Mouse (Mus musculus): Measurements from ENCODE around the gene Bag6. TPM values are rescaled to one million over a fixed set of nuclear protein-coding genes. Genes with fewer than 3 reads are reported as not detected.

Gene Bag6
- total and polyA plus RNA-seq, 3 experiments, result 69.5 to 686 (median 182) TPM

GRCm38 (mm10) chr17:35166352-35167035 is 31.5 kb downstream of the Bag6 start:
- H3K27me3 ChIP-seq (ENCODE audit: insufficient read depth, low read length), result peaks cover 4% of the 10 kb centered on the region; the same call in 1 of the 2 replicates
- no peaks in the 10 kb centered on the region for H3K9me3 ChIP-seq (replicated peaks)
- no peak for ATAC-seq (ENCODE audit: extremely low read depth, insufficient number of reproducible peaks, low FRiP score, poor library complexity, severe bottlenecking)
- TF ChIP-seq CTCF (IDR thresholded peaks at IDR 0.05; ENCODE audit: low read depth, low read length) (peak; percentile 36; the same call in 1 of the 2 replicates), POLR2AphosphoS5 (IDR thresholded peaks at IDR 0.05; ENCODE audit: insufficient replicate concordance, low read depth, low read length) (no peak)
- H3K36me3 ChIP-seq (replicated peaks), result peaks cover 21% of the 10 kb centered on the region
- no peak for DNase-seq (ENCODE audit: low spot score)
- H3K4me3 ChIP-seq (ENCODE audit: low read depth, low read length), result no peak overlapping the region
- peaks cover 43% of the 10 kb centered on the region for H3K4me1 ChIP-seq (ENCODE audit: insufficient read depth, low read depth, low read length)

GRCm38 (mm10) chr17:35167794-35168193 is 32.8 kb downstream of the Bag6 start:
- H3K4me1 ChIP-seq (ENCODE audit: insufficient read depth, low read depth, low read length), result peaks cover 38% of the 10 kb centered on the region
- no peak for TF ChIP-seq GATA2 (IDR thresholded peaks at IDR 0.05; ENCODE audit: borderline replicate concordance, low read depth, low read length)
- TF ChIP-seq CTCF (IDR thresholded peaks at IDR 0.05; ENCODE audit: low read depth, low read length), result no peak
- no peak for TF ChIP-seq TAL1 (conservative IDR thresholded peaks at IDR 0.05; ENCODE audit: low read depth, low read length)
- no peak for TF ChIP-seq GATA1 (IDR thresholded peaks at IDR 0.05; ENCODE audit: borderline replicate concordance, low read length)
- TF ChIP-seq POLR2AphosphoS5 (IDR thresholded peaks at IDR 0.05; ENCODE audit: insufficient replicate concordance, low read depth, low read length), result no peak
- peaks cover 15% of the 10 kb centered on the region; the same call in 1 of the 2 replicates for H3K27me3 ChIP-seq (ENCODE audit: insufficient read depth, low read length)
- no peak for ATAC-seq (ENCODE audit: extremely low read depth, insufficient number of reproducible peaks, low FRiP score, poor library complexity, severe bottlenecking)
- DNase-seq (ENCODE audit: low spot score), result no peak
- H3K4me3 ChIP-seq (ENCODE audit: low read depth, low read length), result no peak overlapping the region
- H3K9me3 ChIP-seq (replicated peaks), result no peaks in the 10 kb centered on the region
- peaks cover 8% of the 10 kb centered on the region for H3K36me3 ChIP-seq (replicated peaks)

- Histone ChIP-seq H3K27me3 (ENCODE audit: insufficient read depth, low read length) (peaks cover 23% of the 10 kb centered on the region; the same call in 1 of the 2 replicates), H3K9me3 (replicated peaks) (no peaks in the 10 kb centered on the region), H3K4me1 (ENCODE audit: insufficient read depth, low read depth, low read length) (peaks cover 41% of the 10 kb centered on the region), H3K36me3 (replicated peaks) (peaks cover under 1% of the 10 kb centered on the region), H3K4me3 (ENCODE audit: low read depth, low read length) (no peak overlapping the region)
- DNase-seq (ENCODE audit: low spot score) (no peak), ATAC-seq (ENCODE audit: extremely low read depth, insufficient number of reproducible peaks, low FRiP score, poor library complexity, severe bottlenecking) (no peak)
- TF ChIP-seq TAL1 (conservative IDR thresholded peaks at IDR 0.05; ENCODE audit: low read depth, low read length), result no peak
- no peak for TF ChIP-seq GATA2 (IDR thresholded peaks at IDR 0.05; ENCODE audit: borderline replicate concordance, low read depth, low read length)
- TF ChIP-seq POLR2AphosphoS5 (IDR thresholded peaks at IDR 0.05; ENCODE audit: insufficient replicate concordance, low read depth, low read length), result no peak
Measured at GRCm38 (mm10) chr17:35168541-35169207, 33.7 kb downstream of the Bag6 start.

GRCm38 (mm10) chr17:35172445-35173234 is 37.7 kb downstream of the Bag6 start:
- TF ChIP-seq POLR2AphosphoS5 (IDR thresholded peaks at IDR 0.05; ENCODE audit: insufficient replicate concordance, low read depth, low read length) (no peak), CTCF (IDR thresholded peaks at IDR 0.05; ENCODE audit: low read depth, low read length) (no peak), GATA1 (IDR thresholded peaks at IDR 0.05; ENCODE audit: borderline replicate concordance, low read length) (no peak), GATA2 (IDR thresholded peaks at IDR 0.05; ENCODE audit: borderline replicate concordance, low read depth, low read length) (no peak), TAL1 (conservative IDR thresholded peaks at IDR 0.05; ENCODE audit: low read depth, low read length) (no peak)
- Histone ChIP-seq H3K4me3 (ENCODE audit: low read depth, low read length) (no peak overlapping the region), H3K27me3 (ENCODE audit: insufficient read depth, low read length) (peaks cover 27% of the 10 kb centered on the region), H3K4me1 (ENCODE audit: insufficient read depth, low read depth, low read length) (peaks cover 46% of the 10 kb centered on the region), H3K9me3 (replicated peaks) (no peaks in the 10 kb centered on the region), H3K36me3 (replicated peaks) (no peaks in the 10 kb centered on the region)
- no peak for DNase-seq (ENCODE audit: low spot score)
- no peak for ATAC-seq (ENCODE audit: extremely low read depth, insufficient number of reproducible peaks, low FRiP score, poor library complexity, severe bottlenecking)

- DNase-seq (ENCODE audit: low spot score) (no peak), ATAC-seq (ENCODE audit: extremely low read depth, insufficient number of reproducible peaks, low FRiP score, poor library complexity, severe bottlenecking) (no peak)
- Histone ChIP-seq H3K36me3 (replicated peaks) (no peaks in the 10 kb centered on the region), H3K27me3 (ENCODE audit: insufficient read depth, low read length) (peaks cover 27% of the 10 kb centered on the region), H3K9me3 (replicated peaks) (no peaks in the 10 kb centered on the region), H3K4me3 (ENCODE audit: low read depth, low read length) (no peak overlapping the region), H3K4me1 (ENCODE audit: insufficient read depth, low read depth, low read length) (peaks cover 47% of the 10 kb centered on the region)
- no peak for TF ChIP-seq TAL1 (conservative IDR thresholded peaks at IDR 0.05; ENCODE audit: low read depth, low read length)
- no peak for TF ChIP-seq CTCF (IDR thresholded peaks at IDR 0.05; ENCODE audit: low read depth, low read length)
- TF ChIP-seq GATA2 (IDR thresholded peaks at IDR 0.05; ENCODE audit: borderline replicate concordance, low read depth, low read length), result no peak
- no peak for TF ChIP-seq GATA1 (IDR thresholded peaks at IDR 0.05; ENCODE audit: borderline replicate concordance, low read length)
- no peak for TF ChIP-seq POLR2AphosphoS5 (IDR thresholded peaks at IDR 0.05; ENCODE audit: insufficient replicate concordance, low read depth, low read length)
Measured at GRCm38 (mm10) chr17:35173329-35173728, 38.4 kb downstream of the Bag6 start.

All from G1E (cell line).